ENCODE assay signal across 25 mouse cellular contexts in genomic region chr5:52141936-52142335, GRCm38 (mm10). TPM values are rescaled to one million over a fixed set of nuclear protein-coding genes. Genes with fewer than 3 reads are reported as not detected.
DNase-seq lines count a peak whose midpoint lies in the region; ATAC-seq lines count a peak whose summit lies in the region.
"Had no signal": no experiment of that assay in that cellular context is flagged by ENCODE, and none has a peak within 500 bp of the region (broad histone marks: within the 10 kb centered on the region; RNA-seq: fewer than 3 reads in every experiment).

No protein-coding gene starts in this region.

- 0 out of 2 replicates have a peak, but pooled peaks have one; percentile 10 for ATAC-seq in hindbrain, embryonic 14.5 days (ENCODE audit: low FRiP score)
- ATAC-seq in hindbrain, embryonic 11.5 days (ENCODE audit: low FRiP score), result no peak
- ATAC-seq in inflammation-experienced regulatory T-cells, adult 6 months, result peak; percentile 48
- ATAC-seq: forebrain, embryonic 15.5 days; Patski had no signal

- no peaks in the 10 kb centered on the region for H3K9me3 ChIP-seq in hindbrain, embryonic 14.5 days (ENCODE audit: control insufficient read depth, low read length)
- no peaks in the 10 kb centered on the region for H3K9me3 ChIP-seq in hindbrain, embryonic 11.5 days (ENCODE audit: control insufficient read depth, low read length)
- H3K9me3 ChIP-seq: embryonic facial prominence, embryonic 10.5 days; forebrain, embryonic 15.5 days; hindbrain, embryonic 13.5 days; limb, embryonic 13.5 days; liver, embryonic 15.5 days; midbrain, embryonic 12.5 days had no signal

- H3K27ac ChIP-seq in hindbrain, embryonic 14.5 days, result no peak overlapping the region
- H3K27ac ChIP-seq in hindbrain, embryonic 11.5 days (ENCODE audit: low read depth, low read length), result no peak overlapping the region
- H3K27ac ChIP-seq: embryonic facial prominence, embryonic 10.5 days; forebrain, embryonic 15.5 days; gastrocnemius, adult 2 months; hindbrain, embryonic 13.5 days; layer of hippocampus, adult 2 months; left cerebral cortex, adult 2 months; limb, embryonic 13.5 days; liver, embryonic 15.5 days; midbrain, embryonic 12.5 days had no signal

- H3K27me3 ChIP-seq in hindbrain, embryonic 14.5 days (ENCODE audit: control insufficient read depth, insufficient read depth, low read length), result no peaks in the 10 kb centered on the region
- H3K27me3 ChIP-seq in hindbrain, embryonic 11.5 days (ENCODE audit: control insufficient read depth, insufficient read depth, low read length), result no peaks in the 10 kb centered on the region
- H3K27me3 ChIP-seq: forebrain, embryonic 15.5 days; hindbrain, embryonic 13.5 days; limb, embryonic 13.5 days; liver, embryonic 15.5 days; midbrain, embryonic 12.5 days; Patski had no signal

- H3K36me3 ChIP-seq in hindbrain, embryonic 14.5 days (replicated peaks; ENCODE audit: control insufficient read depth, insufficient read depth), result peaks cover 19% of the 10 kb centered on the region
- no peaks in the 10 kb centered on the region for H3K36me3 ChIP-seq in hindbrain, embryonic 11.5 days (ENCODE audit: control insufficient read depth, insufficient read depth, low read length)

- intact Hi-C loops in left cerebral cortex, postnatal 14 days (cut with DNase I), result no loop called here

- no peak for DNase-seq in hindbrain, embryonic 14.5 days (ENCODE audit: low spot score)
- no peak for DNase-seq in hindbrain, embryonic 11.5 days (ENCODE audit: low spot score)
- DNase-seq in T-cell, adult 2 months (ENCODE audit: low spot score), result peak; percentile 64
- DNase-seq in natural killer cell, adult 2 months (ENCODE audit: low spot score in 2 of 2), result peak; percentile 41 to 49
- no peak for DNase-seq in frontal cortex, postnatal 25 days (ENCODE audit: low spot score in 2 of 2)
- no peak for DNase-seq in left cerebral cortex, postnatal 14 days (ENCODE audit: low spot score in 2 of 2)
- DNase-seq in urinary bladder, postnatal 25 days (ENCODE audit: low spot score), result no peak
- DNase-seq: cerebellum, postnatal 14 days; gastrocnemius, adult 2 months; heart, adult 18-20 months; kidney, adult 18-20 months; kidney, postnatal 10 days; lung, postnatal 10 days; right cerebral cortex, postnatal 14 days had no signal

- 85% methylated on average over 9 of the region's 9 CpGs for WGBS in hindbrain, embryonic 14.5 days
- WGBS in hindbrain, embryonic 11.5 days, result 90% methylated on average over 9 of the region's 9 CpGs

- H3K4me2 ChIP-seq in hindbrain, embryonic 14.5 days (replicated peaks), result no peak overlapping the region
- no peak overlapping the region for H3K4me2 ChIP-seq in hindbrain, embryonic 11.5 days (replicated peaks; ENCODE audit: low read depth, low read length)
- H3K4me2 ChIP-seq: forebrain, embryonic 15.5 days; hindbrain, embryonic 13.5 days; limb, embryonic 13.5 days; liver, embryonic 15.5 days; midbrain, embryonic 12.5 days had no signal

- H3K4me3 ChIP-seq in hindbrain, embryonic 14.5 days (replicated peaks; ENCODE audit: low read length), result no peak overlapping the region
- H3K4me3 ChIP-seq in hindbrain, embryonic 11.5 days (ENCODE audit: low read depth, low read length), result no peak overlapping the region
- H3K4me3 ChIP-seq: embryonic facial prominence, embryonic 10.5 days; erythroblast, embryonic 14.5 days; forebrain, embryonic 15.5 days; gastrocnemius, adult 2 months; hindbrain, embryonic 13.5 days; layer of hippocampus, adult 2 months; left cerebral cortex, adult 2 months; limb, embryonic 13.5 days; liver, embryonic 15.5 days; midbrain, embryonic 12.5 days had no signal

- no peaks in the 10 kb centered on the region for H3K4me1 ChIP-seq in hindbrain, embryonic 14.5 days (replicated peaks; ENCODE audit: control insufficient read depth, insufficient read depth, low read length)
- H3K4me1 ChIP-seq in hindbrain, embryonic 11.5 days (replicated peaks; ENCODE audit: control insufficient read depth, insufficient read depth, low read length), result no peaks in the 10 kb centered on the region
- H3K4me1 ChIP-seq: embryonic facial prominence, embryonic 10.5 days; forebrain, embryonic 15.5 days; midbrain, embryonic 12.5 days had no signal

- H3K9ac ChIP-seq in hindbrain, embryonic 14.5 days, result no peak overlapping the region
- H3K9ac ChIP-seq in hindbrain, embryonic 11.5 days (ENCODE audit: low read depth, low read length), result no peak overlapping the region
- H3K9ac ChIP-seq: forebrain, embryonic 15.5 days; hindbrain, embryonic 13.5 days; limb, embryonic 13.5 days; liver, embryonic 15.5 days; midbrain, embryonic 12.5 days had no signal

RNA-seq across cellular contexts. Expression of gene Dhx15, which starts 48.4 kb away (rescaled TPM):
- 62.8 and 63.7 TPM in 2 replicates for polyA plus RNA-seq in hindbrain, embryonic 14.5 days (2014; fragmentation: Nextera tagmentation; extraction: Ambion mirVana)
- 103 TPM in 2 replicates for polyA plus RNA-seq in hindbrain, embryonic 11.5 days (2014; fragmentation: Nextera tagmentation; extraction: Ambion mirVana)
- polyA plus RNA-seq in inflammation-experienced regulatory T-cells, adult 6 months (2017; shearing (Covaris generic)), result 100 to 1,000 TPM in 1 of 3 experiments, 10 to 100 TPM in 2; 96.8 to 117 (median 97.1) TPM
- 10 to 100 TPM; 82.5 to 82.7 TPM for total RNA-seq in left cerebral cortex, postnatal 14 days (2021)

Comparison
In these comparisons a context has a peak if more than half of its experiments do, and no peak if none do; other contexts are left out.
1. DNase-seq: peak in T-cell, adult 2 months (single experiment) and natural killer cell, adult 2 months (2 of 2); none in hindbrain, embryonic 14.5 days (single experiment), hindbrain, embryonic 11.5 days (single experiment), frontal cortex, postnatal 25 days (0 of 2), left cerebral cortex, postnatal 14 days (0 of 2) and urinary bladder, postnatal 25 days (single experiment).